In the genomic region with DNA sequence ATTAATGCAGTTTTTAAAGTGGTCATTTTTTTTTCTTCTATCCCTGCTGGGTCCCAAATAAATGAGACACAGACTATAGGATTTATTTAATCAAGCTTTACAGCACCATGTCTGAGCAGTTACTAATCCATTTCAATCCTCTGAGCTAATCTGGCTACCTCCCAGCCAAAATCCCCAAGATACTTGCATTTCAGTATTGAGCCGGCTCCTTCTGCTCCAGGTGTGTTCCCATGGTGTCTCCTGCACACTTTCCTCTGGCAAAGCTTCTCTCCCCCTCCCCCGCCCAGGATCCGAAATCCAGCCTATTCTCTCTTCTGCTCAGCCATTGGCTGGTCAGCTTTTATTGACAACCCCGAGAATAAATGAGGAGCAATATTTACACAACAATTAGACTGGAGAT, we compare ENCODE assay signal across 30 mouse cellular contexts.
DNase-seq lines count a peak whose midpoint lies in the region; ATAC-seq and TF ChIP-seq lines count a peak whose summit lies in the region.
"Had no signal": no experiment of that assay in that cellular context is flagged by ENCODE, and none has a peak within 500 bp of the region (broad histone marks: within the 10 kb centered on the region; RNA-seq: fewer than 3 reads in every experiment).

No protein-coding gene starts in this region.

- no peak overlapping the region for H3K27ac ChIP-seq in forebrain, embryonic 14.5 days (ENCODE audit: low read depth, low read length)
- no peak overlapping the region for H3K27ac ChIP-seq in forebrain, postnatal 0 days (ENCODE audit: low read depth, low read length)
- H3K27ac ChIP-seq in limb, embryonic 13.5 days, result no peak overlapping the region
- no peak overlapping the region for H3K27ac ChIP-seq in limb, embryonic 10.5 days
- H3K27ac ChIP-seq: forebrain, embryonic 13.5 days; heart, adult 2 months; kidney, embryonic 15.5 days; left cerebral cortex, adult 2 months; liver, embryonic 14.5 days; macrophage; stomach, postnatal 0 days had no signal

- peak; percentile 15 for DNase-seq in forebrain, embryonic 14.5 days (ENCODE audit: low spot score)
- no peak for DNase-seq in forebrain, postnatal 0 days
- DNase-seq in limb, embryonic 10.5 days (ENCODE audit: low spot score), result no peak
- peak; percentile 24 for DNase-seq in NIH3T3 (ENCODE audit: low read depth)
- peak; percentile 23 for DNase-seq in gonadal fat pad, adult 2 months (ENCODE audit: low read depth)
- no peak for DNase-seq in urinary bladder, postnatal 10 days (ENCODE audit: low spot score)
- DNase-seq: adrenal gland, postnatal 25 days; cerebellum, adult 18-20 months; gastrocnemius, postnatal 25 days; heart, adult 2 months; kidney, adult 11 months; kidney, postnatal 25 days; liver; lung, adult 2 months; lung, postnatal 10 days; right cerebral cortex, postnatal 4 days; thymus, adult 18-20 months; thymus, postnatal 25 days had no signal

- no peak overlapping the region for H3K9ac ChIP-seq in forebrain, embryonic 14.5 days (ENCODE audit: low read length)
- H3K9ac ChIP-seq in forebrain, postnatal 0 days, result no peak overlapping the region
- no peak overlapping the region for H3K9ac ChIP-seq in limb, embryonic 13.5 days
- H3K9ac ChIP-seq: embryonic facial prominence, embryonic 15.5 days; forebrain, embryonic 13.5 days; heart, embryonic 12.5 days; kidney, embryonic 15.5 days; liver, embryonic 14.5 days had no signal

- no peak overlapping the region for H3K4me2 ChIP-seq in forebrain, embryonic 14.5 days (ENCODE audit: low read length)
- H3K4me2 ChIP-seq in forebrain, postnatal 0 days (ENCODE audit: low read depth), result no peak overlapping the region
- H3K4me2 ChIP-seq in limb, embryonic 13.5 days (replicated peaks), result no peak overlapping the region
- H3K4me2 ChIP-seq: embryonic facial prominence, embryonic 15.5 days; forebrain, embryonic 13.5 days; heart, embryonic 12.5 days; kidney, embryonic 15.5 days had no signal

- H3K36me3 ChIP-seq in forebrain, embryonic 14.5 days (ENCODE audit: control insufficient read depth, insufficient read depth, low read length), result no peaks in the 10 kb centered on the region
- no peaks in the 10 kb centered on the region for H3K36me3 ChIP-seq in forebrain, postnatal 0 days (ENCODE audit: insufficient read depth)
- no peaks in the 10 kb centered on the region for H3K36me3 ChIP-seq in limb, embryonic 13.5 days
- H3K36me3 ChIP-seq in limb, embryonic 10.5 days, result no peaks in the 10 kb centered on the region
- H3K36me3 ChIP-seq: embryonic facial prominence, embryonic 15.5 days; G1E; heart, embryonic 12.5 days; kidney, embryonic 15.5 days had no signal

- TF ChIP-seq CTCF in forebrain, postnatal 0 days (IDR thresholded peaks at IDR 0.05; ENCODE audit: low read depth), result no peak

- H3K4me3 ChIP-seq in forebrain, embryonic 14.5 days (ENCODE audit: low read depth, low read length), result no peak overlapping the region
- no peak overlapping the region for H3K4me3 ChIP-seq in forebrain, postnatal 0 days (ENCODE audit: low read depth, low read length)
- no peak overlapping the region for H3K4me3 ChIP-seq in limb, embryonic 13.5 days
- H3K4me3 ChIP-seq in limb, embryonic 10.5 days, result no peak overlapping the region
- H3K4me3 ChIP-seq: embryonic facial prominence, embryonic 15.5 days; forebrain, embryonic 13.5 days; heart, adult 2 months; heart, embryonic 12.5 days; kidney, embryonic 15.5 days; left cerebral cortex, adult 2 months had no signal

- H3K4me1 ChIP-seq in forebrain, embryonic 14.5 days (ENCODE audit: control insufficient read depth, insufficient read depth, low read length), result no peaks in the 10 kb centered on the region
- no peaks in the 10 kb centered on the region for H3K4me1 ChIP-seq in forebrain, postnatal 0 days (ENCODE audit: insufficient read depth)
- H3K4me1 ChIP-seq in limb, embryonic 13.5 days, result peaks cover 19% of the 10 kb centered on the region
- H3K4me1 ChIP-seq in limb, embryonic 10.5 days, result peaks cover 14% of the 10 kb centered on the region
- H3K4me1 ChIP-seq: forebrain, embryonic 13.5 days; heart, embryonic 12.5 days had no signal

- no peaks in the 10 kb centered on the region for H3K27me3 ChIP-seq in forebrain, embryonic 14.5 days (replicated peaks; ENCODE audit: control insufficient read depth, insufficient read depth, low read length)
- H3K27me3 ChIP-seq in forebrain, postnatal 0 days (ENCODE audit: insufficient read depth, low read length), result no peaks in the 10 kb centered on the region
- H3K27me3 ChIP-seq in limb, embryonic 13.5 days, result no peaks in the 10 kb centered on the region
- no peaks in the 10 kb centered on the region for H3K27me3 ChIP-seq in limb, embryonic 10.5 days (ENCODE audit: low read depth, poor library complexity, severe bottlenecking)
- H3K27me3 ChIP-seq: embryonic facial prominence, embryonic 15.5 days; forebrain, embryonic 13.5 days; heart, embryonic 12.5 days; kidney, embryonic 15.5 days; Patski had no signal

- H3K9me3 ChIP-seq in forebrain, embryonic 14.5 days (replicated peaks; ENCODE audit: control insufficient read depth, low read length), result no peaks in the 10 kb centered on the region
- no peaks in the 10 kb centered on the region for H3K9me3 ChIP-seq in forebrain, postnatal 0 days (ENCODE audit: low read length)
- no peaks in the 10 kb centered on the region for H3K9me3 ChIP-seq in limb, embryonic 13.5 days
- H3K9me3 ChIP-seq in limb, embryonic 10.5 days (replicated peaks), result no peaks in the 10 kb centered on the region
- H3K9me3 ChIP-seq: embryonic facial prominence, embryonic 15.5 days; forebrain, embryonic 13.5 days; G1E; heart, embryonic 12.5 days; kidney, embryonic 15.5 days had no signal

- no peak for ATAC-seq in forebrain, embryonic 14.5 days
- ATAC-seq in forebrain, postnatal 0 days, result no peak
- ATAC-seq in limb, embryonic 13.5 days (ENCODE audit: low FRiP score, low read depth), result 0 out of 2 replicates have a peak, but pooled peaks have one; percentile 28
- ATAC-seq: forebrain, embryonic 13.5 days; inflammation-experienced regulatory T-cells, adult 6 months; Patski had no signal

- 57% methylated on average over 4 of the region's 4 CpGs for WGBS in forebrain, embryonic 14.5 days
- 49% methylated on average over 4 of the region's 4 CpGs for WGBS in forebrain, postnatal 0 days
- 54% methylated on average over 4 of the region's 4 CpGs for WGBS in limb, embryonic 13.5 days
- WGBS in limb, embryonic 10.5 days, result 73% methylated on average over 4 of the region's 4 CpGs

Comparison
In these comparisons a context has a peak if more than half of its experiments do, and no peak if none do; other contexts are left out.
1. DNase-seq: peak in forebrain, embryonic 14.5 days (single experiment), NIH3T3 (single experiment) and gonadal fat pad, adult 2 months (single experiment); none in forebrain, postnatal 0 days (single experiment), limb, embryonic 10.5 days (single experiment) and urinary bladder, postnatal 10 days (single experiment).